16 mouse cellular contexts compared by ENCODE assay signal in the genomic region with DNA sequence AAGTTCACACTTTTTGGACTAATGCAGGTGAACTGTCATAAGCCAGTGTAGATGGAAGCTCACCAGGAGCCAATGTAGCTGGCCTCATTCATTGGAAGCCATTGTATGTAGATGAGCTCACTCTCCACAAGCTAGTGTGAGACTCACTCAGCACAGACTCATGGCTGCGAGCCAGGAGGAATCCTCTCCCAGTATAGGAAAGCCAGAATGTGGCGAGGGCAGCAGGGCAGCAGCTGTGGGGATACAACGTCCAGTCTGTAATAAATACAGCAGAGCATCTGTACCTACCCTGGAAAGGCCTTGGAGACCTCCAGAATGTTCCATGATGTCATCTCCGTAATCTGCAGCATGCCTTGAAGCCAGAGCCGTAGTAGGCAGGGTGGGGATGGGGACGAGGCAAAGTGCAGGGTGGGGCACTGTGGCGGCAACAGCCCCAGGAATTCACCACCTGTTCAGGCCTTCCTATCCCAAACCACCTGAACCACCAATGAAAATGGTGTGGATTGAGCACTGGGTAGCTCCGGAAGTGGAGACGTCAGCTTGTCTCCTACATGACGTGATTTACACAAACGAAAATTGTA.
DNase-seq lines count a peak whose midpoint lies in the region; ATAC-seq and TF ChIP-seq lines count a peak whose summit lies in the region.
"Had no signal": no experiment of that assay in that cellular context is flagged by ENCODE, and none has a peak within 500 bp of the region (broad histone marks: within the 10 kb centered on the region; RNA-seq: fewer than 3 reads in every experiment).

No protein-coding gene starts in this region.

- no peak for TF ChIP-seq CTCF in lung, embryonic 14.5 days (IDR thresholded peaks at IDR 0.05; ENCODE audit: low read depth)

- no peak overlapping the region for H3K9ac ChIP-seq in heart, embryonic 14.5 days (ENCODE audit: low read length)
- no peak overlapping the region for H3K9ac ChIP-seq in lung, embryonic 14.5 days
- H3K9ac ChIP-seq in intestine, embryonic 15.5 days = no peak overlapping the region
- H3K9ac ChIP-seq: liver, embryonic 13.5 days; stomach, embryonic 15.5 days had no signal

- H3K36me3 ChIP-seq in heart, embryonic 14.5 days (ENCODE audit: control insufficient read depth, insufficient read depth, low read length) = no peaks in the 10 kb centered on the region
- no peaks in the 10 kb centered on the region for H3K36me3 ChIP-seq in lung, embryonic 14.5 days (ENCODE audit: insufficient read depth)
- H3K36me3 ChIP-seq in intestine, embryonic 15.5 days = no peaks in the 10 kb centered on the region
- H3K36me3 ChIP-seq: liver, embryonic 13.5 days; stomach, embryonic 15.5 days had no signal

- H3K27me3 ChIP-seq in heart, embryonic 14.5 days (ENCODE audit: control insufficient read depth, insufficient read depth, low read length) = no peaks in the 10 kb centered on the region
- H3K27me3 ChIP-seq in lung, embryonic 14.5 days (ENCODE audit: insufficient read depth, low read length) = no peaks in the 10 kb centered on the region
- no peaks in the 10 kb centered on the region for H3K27me3 ChIP-seq in intestine, embryonic 15.5 days (replicated peaks)
- H3K27me3 ChIP-seq: liver, embryonic 13.5 days; stomach, embryonic 15.5 days had no signal

- no peak for DNase-seq in heart, adult 18-20 months
- DNase-seq in lung, embryonic 14.5 days = peak; percentile 55
- no peak for DNase-seq in lung, postnatal 36 days
- peak; percentile 17 for DNase-seq in Muller cell, postnatal 12 days (ENCODE audit: inconsistent ontology term)
- no peak for DNase-seq in ovary, postnatal 10 days (ENCODE audit: low spot score)
- DNase-seq in cerebellum, adult 9-11 months = no peak
- DNase-seq: cerebellum, adult 11 months; liver, embryonic 13.5 days; thymus, postnatal 36 days had no signal

- peak; percentile 60; the same call in 1 of the 2 replicates for ATAC-seq in heart, embryonic 14.5 days (ENCODE audit: insufficient number of reproducible peaks, insufficient read depth, low FRiP score, low read depth)
- ATAC-seq in lung, embryonic 14.5 days (ENCODE audit: insufficient read depth) = peak; percentile 17; the same call in 1 of the 2 replicates
- peak; percentile 47; the same call in 1 of the 2 replicates for ATAC-seq in intestine, embryonic 15.5 days
- ATAC-seq: CD4-positive, CD25-positive, alpha-beta regulatory T cell, adult 4 months; forebrain, embryonic 14.5 days had no signal

- H3K4me2 ChIP-seq in heart, embryonic 14.5 days (ENCODE audit: low read length) = no peak overlapping the region
- H3K4me2 ChIP-seq in lung, embryonic 14.5 days = no peak overlapping the region
- no peak overlapping the region for H3K4me2 ChIP-seq in intestine, embryonic 15.5 days (replicated peaks)
- H3K4me2 ChIP-seq: liver, embryonic 13.5 days; stomach, embryonic 15.5 days had no signal

- no peaks in the 10 kb centered on the region for H3K9me3 ChIP-seq in heart, embryonic 14.5 days (ENCODE audit: control insufficient read depth, low read length)
- no peaks in the 10 kb centered on the region for H3K9me3 ChIP-seq in lung, embryonic 14.5 days (ENCODE audit: low read depth, low read length)
- no peaks in the 10 kb centered on the region for H3K9me3 ChIP-seq in intestine, embryonic 15.5 days
- H3K9me3 ChIP-seq: liver, embryonic 13.5 days; megakaryocyte, embryonic 14.5 days; stomach, embryonic 15.5 days had no signal

- no peak overlapping the region for H3K27ac ChIP-seq in heart, embryonic 14.5 days (replicated peaks in 1 of 2; ENCODE audit: control insufficient read depth in 1 of 2, insufficient read depth in 1 of 2, low read depth in 2 of 2, low read length in 2 of 2)
- H3K27ac ChIP-seq in lung, embryonic 14.5 days (ENCODE audit: low read depth) = no peak overlapping the region
- H3K27ac ChIP-seq in intestine, embryonic 15.5 days = no peak overlapping the region
- H3K27ac ChIP-seq: left cerebral cortex, adult 2 months; liver, embryonic 13.5 days; stomach, embryonic 15.5 days had no signal

- peaks cover 17 to 19% of the 10 kb centered on the region in 2 experiments for H3K4me1 ChIP-seq in heart, embryonic 14.5 days (ENCODE audit: control insufficient read depth in 2 of 2, insufficient read depth in 2 of 2, low read length in 2 of 2)
- H3K4me1 ChIP-seq in lung, embryonic 14.5 days (ENCODE audit: insufficient read depth) = no peaks in the 10 kb centered on the region; the same call in 1 of the 2 replicates
- H3K4me1 ChIP-seq in intestine, embryonic 15.5 days (replicated peaks) = 0 out of 2 replicates have a peak, but pooled peaks cover 3% of the 10 kb centered on the region
- H3K4me1 ChIP-seq: liver, embryonic 13.5 days had no signal

- no peak overlapping the region for H3K4me3 ChIP-seq in heart, embryonic 14.5 days (ENCODE audit: control insufficient read depth in 1 of 2, insufficient read depth in 1 of 2, low read depth in 1 of 2, low read length in 2 of 2)
- no peak overlapping the region for H3K4me3 ChIP-seq in lung, embryonic 14.5 days (ENCODE audit: low read depth, low read length)
- H3K4me3 ChIP-seq in intestine, embryonic 15.5 days (replicated peaks) = no peak overlapping the region
- H3K4me3 ChIP-seq: left cerebral cortex, adult 2 months; liver, embryonic 13.5 days; megakaryocyte, embryonic 14.5 days; stomach, embryonic 15.5 days had no signal

- 52% methylated on average over 11 of the region's 11 CpGs for WGBS in heart, embryonic 14.5 days
- 56% methylated on average over 11 of the region's 11 CpGs for WGBS in lung, embryonic 14.5 days
- WGBS in intestine, embryonic 15.5 days = 60% methylated on average over 11 of the region's 11 CpGs

Comparison
In these comparisons a context has a peak if more than half of its experiments do, and no peak if none do; other contexts are left out.
1. DNase-seq: peak in lung, embryonic 14.5 days (single experiment) and Muller cell, postnatal 12 days (single experiment); none in heart, adult 18-20 months (0 of 2), lung, postnatal 36 days (single experiment), ovary, postnatal 10 days (single experiment) and cerebellum, adult 9-11 months (single experiment).
2. Peak in every context shown above with its lines, with median percentiles within 50 percentile points of each other: ATAC-seq.